Mouse (Mus musculus) kidney, postnatal 25 days (tissue): ENCODE measurements around the gene Grwd1.
A peak's percentile ranks its signal among the peaks of the same experiment; 100 is the strongest.

Experiments used
- DNase-seq, 2 experiments: peaks; one replicate each; pipeline ENCODE4 v3.0.0; 2021; ENCODE audit warnings: mixed read lengths in 2 of 2

The Grwd1 gene

DNA sequence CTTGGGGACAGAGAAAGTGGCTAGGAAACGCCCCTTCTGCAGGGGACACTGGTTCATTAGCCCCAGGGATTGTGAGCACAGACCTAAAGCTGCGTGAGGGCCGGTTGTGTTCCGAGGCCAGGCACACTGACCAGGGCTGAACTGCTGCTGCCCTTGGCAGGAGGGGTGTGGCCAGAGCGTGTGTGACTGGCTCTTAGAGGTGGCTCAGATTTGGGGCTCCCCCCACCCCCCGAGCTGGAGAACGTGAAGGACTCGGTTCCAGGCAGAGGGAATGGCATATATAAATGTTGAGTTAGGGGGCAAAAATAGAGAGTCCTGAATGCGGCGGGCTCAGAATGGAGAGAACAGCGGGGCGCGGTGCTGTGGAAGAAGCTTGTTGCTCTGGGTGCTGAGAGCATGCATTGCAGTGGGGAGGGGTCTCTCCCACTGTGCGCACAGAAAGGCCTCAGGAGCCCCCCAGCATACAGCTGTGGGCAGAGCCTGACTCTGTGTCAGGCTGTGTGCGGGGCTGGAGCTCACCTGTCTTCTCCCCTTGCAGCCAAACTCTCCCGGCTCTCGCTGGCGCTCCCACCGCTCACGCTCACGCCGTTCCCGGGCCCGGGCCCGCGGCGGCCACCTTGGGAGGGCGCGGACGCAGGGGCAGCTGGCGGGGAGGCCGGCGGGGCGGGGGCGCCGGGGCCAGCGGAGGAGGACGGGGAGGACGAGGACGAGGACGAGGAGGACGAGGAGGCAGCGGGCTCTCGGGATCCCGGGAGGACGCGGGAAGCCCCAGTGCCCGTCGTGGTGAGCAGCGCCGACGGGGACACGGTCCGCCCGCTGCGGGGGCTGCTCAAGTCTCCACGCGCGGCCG, 32.9 kb downstream of the Grwd1 start:
- peak; percentile 39 to 70 for DNase-seq

DNA sequence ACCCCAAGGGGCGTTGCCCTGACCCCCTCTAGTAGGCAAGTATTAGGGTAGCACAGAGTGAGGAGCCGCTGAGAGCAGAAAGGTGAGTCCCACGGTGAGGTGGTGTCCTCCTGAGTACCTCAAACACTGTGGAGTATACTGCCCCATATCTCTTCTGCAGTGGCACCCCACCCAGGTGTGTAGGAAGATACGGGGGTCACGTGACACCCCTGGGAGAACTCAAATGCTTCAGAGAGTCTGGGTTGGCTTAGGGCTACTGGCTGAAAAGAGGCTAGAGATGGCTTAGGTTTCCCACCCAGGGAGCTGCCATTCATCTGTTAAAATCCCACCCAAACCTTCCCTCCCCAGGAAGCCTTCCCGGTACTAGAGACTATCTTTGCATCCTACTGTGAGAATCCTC, 33.8 kb downstream of the Grwd1 start:
- no peak for DNase-seq

DNA sequence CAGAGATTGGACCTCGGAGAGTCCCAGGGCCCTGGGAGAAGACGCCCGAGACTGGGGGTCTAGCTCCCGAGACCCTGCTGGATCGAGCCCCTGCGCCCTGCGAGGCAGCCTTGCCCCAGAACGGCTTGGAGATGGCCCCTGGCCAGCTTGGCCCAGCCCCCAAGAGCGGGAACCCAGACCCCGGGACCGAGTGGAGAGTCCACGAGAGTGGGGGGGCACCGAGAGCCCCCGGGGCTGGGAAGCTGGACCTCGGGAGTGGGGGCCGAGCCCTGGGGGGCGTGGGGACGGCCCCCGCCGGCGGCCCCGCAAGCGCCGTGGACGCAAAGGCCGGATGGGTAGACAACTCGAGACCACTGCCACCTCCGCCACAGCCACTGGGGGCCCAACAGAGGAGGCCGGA, 35.8 kb downstream of the Grwd1 start:
- no peak for DNase-seq

DNA sequence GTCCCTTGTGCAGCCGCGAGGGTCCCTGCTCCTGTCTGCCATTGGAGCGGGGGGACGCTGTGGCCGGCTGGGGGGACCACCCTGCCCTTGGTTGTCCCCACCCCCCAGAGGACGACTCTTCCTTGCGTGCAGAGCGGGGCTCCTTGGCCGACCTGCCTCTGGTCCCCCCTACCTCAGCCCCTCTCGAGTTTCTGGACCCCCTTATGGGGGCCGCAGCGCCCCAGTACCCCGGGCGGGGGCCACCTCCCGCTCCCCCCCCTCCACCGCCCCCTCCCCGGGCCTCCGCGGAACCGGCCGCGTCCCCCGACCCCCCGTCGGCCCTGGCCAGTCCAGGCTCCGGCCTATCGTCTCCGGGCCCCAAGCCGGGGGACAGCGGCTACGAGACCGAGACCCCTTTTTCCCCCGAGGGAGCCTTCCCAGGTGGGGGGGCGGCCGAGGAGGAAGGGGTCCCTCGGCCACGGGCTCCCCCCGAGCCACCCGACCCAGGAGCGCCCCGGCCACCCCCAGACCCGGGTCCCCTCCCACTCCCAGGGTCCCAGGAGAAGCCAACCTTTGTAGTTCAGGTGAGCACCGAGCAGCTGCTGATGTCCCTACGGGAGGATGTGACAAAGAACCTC, 36.7 kb downstream of the Grwd1 start:
- DNase-seq: no peak

DNA sequence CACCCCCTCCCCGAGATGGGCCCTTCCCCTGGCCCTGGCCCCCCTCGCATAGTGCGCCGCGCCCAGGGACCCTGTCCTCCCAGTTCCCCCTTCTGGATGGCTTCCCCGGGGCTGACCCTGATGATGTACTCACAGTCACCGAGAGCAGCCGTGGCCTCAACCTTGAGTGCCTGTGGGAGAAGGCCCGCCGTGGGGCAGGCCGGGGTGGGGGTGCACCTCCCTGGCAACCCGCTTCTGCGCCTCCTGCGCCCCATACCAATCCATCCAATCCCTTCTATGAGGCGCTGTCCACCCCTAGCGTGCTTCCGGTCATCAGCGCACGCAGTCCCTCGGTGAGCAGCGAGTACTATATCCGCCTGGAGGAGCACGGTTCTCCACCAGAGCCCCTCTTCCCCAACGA, 37.5 kb downstream of the Grwd1 start:
- no peak for DNase-seq

DNA sequence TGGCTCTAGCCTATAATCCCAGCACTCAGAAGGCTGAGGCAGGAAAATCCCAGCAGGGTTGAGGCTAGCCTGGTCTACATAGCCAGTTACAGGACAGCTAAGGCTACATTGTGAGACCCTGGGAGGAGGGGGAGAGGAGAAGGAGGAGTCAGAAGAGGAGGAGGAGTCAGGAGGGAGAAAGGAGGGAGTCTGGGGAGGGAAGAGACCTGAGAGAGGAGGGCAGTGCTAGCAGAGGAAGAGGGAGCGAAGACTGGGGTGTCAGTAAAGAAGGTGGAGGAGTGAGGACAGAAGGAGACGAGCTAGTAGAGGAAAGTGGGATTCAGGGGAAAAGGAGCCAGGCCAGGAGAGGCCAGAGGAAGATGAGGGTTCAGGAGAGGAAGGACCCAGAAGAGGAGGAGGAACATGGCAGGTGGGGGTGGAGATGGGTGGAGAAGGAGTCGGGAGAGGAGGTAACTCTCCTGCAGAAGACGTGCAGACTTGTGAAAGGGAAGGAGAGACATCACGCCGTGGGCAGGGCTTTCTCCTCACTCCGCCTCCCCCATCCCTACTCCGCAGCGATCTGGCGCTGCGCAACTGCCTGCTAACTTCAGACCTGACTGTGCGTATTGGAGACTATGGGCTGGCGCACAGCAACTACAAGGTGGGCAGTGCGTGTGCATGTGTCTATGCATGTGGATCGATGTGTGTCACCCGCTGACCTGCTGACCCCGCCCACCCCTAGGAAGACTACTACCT, 38.8 kb downstream of the Grwd1 start:
- DNase-seq: no peak

DNA sequence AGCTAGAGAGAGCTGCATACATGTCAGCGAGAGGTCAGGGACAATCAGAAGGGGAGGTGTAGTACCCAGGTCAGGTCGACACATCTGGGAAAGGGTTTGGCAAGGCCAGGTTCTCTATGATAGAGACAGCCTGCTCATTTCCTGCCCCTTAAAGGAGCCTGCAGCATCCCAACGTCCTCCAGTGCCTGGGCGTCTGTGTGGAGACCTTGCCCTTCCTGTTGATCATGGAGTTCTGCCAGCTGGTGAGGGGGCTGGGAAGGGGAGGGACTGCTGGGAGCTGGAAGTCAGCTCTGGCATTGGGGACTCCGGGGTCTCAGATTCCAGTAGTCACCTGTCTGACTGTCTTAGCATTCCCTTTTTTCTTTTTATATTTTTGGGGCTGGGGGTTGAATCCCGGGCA, 40.0 kb downstream of the Grwd1 start:
- DNase-seq: peak; percentile 50 to 76

DNA sequence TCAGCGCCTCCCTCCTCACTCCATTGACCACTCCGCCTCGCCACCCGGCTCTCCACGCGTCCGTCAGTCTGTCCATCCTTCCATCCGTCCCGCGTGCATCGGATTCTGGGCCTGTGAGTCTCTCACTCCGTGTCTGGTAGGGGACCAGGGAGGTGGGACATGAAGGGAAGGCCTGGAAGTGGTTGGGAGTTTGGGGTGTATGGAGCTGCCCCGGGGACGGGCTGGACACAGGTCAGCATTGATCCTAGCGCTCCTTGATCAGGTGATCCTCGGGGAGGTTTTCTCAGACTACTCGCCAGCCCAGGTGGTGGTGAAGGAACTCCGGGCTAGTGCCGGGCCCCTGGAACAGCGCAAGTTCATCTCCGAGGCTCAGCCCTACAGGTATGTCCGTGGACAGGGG, 43.1 kb downstream of the Grwd1 start:
- DNase-seq: peak in 1 of 2 experiments; percentile 31

DNA sequence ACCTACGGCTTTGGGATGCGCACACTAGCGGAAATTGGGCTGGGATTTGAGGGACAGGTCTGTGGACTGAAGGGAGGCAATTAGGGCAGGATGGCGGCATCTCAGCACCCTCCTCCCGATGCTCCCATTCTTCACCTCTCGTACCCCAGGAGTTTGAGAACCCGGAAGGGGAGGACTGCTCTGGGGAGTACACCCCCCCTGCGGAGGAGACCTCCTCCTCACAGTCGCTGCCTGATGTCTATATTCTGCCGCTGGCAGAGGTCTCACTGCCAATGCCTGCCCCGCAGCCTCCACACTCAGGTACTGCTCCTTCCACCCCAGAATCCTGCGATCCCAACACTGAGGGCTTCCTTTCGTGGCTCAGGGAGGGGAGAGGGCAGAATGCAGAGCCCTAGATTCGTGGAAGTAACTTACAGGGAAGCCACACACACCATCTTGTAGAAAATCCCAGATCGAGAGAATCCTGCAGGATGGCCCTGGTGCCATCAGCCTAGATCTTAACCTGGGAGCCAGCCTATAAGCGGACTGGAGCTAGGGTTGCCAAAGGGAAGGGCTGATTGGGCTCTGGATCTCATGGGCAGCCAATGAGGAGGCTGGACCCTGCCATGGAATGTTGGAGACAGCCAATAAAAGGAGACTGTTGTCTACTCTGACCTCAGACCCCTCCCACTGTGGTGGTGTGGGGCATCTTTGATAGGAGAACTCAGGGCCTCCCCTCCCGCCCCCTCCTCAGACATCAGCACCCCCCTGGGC, 43.9 kb downstream of the Grwd1 start:
- peak in 1 of 2 experiments; percentile 59 for DNase-seq

DNA sequence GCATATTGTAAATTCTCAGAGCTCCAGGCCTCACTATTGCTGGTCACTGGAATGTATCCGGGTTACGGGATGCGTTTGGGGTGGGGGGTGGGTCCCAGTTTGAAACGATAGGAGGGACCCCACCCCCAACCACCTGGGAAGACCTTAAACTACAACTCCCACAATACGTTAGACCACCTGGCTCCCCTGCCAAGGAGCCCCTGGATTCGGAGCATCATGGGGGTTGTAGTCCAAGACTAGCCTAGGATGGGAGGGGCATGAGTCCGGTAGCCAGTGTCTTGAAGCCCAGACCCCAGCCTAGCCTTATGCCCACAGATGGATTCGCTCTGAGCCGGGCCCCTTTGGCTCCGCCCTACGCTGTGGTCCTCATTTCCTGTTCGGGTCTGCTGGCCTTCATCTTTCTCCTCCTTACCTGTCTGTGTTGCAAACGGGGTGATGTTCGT, 44.6 kb downstream of the Grwd1 start:
- peak in 1 of 2 experiments; percentile 53 for DNase-seq

DNA sequence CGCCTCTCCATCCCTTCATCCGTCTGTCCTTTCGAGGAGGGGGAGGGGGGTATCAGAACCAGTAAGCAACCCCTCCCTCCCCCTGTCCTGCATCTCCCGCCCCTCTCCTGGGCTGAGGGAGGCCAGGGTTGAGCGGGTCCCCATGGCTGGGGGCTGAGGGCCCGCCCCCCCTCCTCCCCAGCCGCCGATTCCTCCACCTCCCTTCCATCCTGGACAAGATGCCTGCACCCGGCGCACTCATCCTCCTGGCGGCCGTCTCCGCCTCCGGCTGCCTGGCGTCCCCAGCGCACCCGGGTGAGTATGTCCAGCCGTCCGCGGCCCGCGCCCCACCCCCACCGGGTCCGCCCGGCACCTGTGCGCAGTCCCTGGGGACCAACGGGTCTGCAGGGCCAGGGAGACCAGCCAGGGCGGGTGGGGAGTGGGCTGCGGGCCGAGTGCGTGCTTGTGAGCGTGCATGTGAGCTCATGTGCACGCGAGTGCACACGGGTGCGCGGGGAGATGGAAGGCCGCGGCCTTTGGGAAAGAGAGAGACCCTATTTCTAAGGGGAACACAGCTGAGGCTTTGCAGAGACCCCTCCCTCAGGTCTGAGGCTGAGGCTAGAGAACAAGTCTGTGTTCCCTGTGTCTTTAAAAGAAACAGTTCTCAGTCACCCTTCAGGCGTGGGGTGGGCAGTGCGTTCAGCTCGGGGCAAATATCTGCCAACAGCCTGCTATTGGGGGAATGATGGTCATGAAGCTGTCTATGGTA, 45.2 kb downstream of the Grwd1 start:
- DNase-seq: peak in 1 of 2 experiments; percentile 59

DNA sequence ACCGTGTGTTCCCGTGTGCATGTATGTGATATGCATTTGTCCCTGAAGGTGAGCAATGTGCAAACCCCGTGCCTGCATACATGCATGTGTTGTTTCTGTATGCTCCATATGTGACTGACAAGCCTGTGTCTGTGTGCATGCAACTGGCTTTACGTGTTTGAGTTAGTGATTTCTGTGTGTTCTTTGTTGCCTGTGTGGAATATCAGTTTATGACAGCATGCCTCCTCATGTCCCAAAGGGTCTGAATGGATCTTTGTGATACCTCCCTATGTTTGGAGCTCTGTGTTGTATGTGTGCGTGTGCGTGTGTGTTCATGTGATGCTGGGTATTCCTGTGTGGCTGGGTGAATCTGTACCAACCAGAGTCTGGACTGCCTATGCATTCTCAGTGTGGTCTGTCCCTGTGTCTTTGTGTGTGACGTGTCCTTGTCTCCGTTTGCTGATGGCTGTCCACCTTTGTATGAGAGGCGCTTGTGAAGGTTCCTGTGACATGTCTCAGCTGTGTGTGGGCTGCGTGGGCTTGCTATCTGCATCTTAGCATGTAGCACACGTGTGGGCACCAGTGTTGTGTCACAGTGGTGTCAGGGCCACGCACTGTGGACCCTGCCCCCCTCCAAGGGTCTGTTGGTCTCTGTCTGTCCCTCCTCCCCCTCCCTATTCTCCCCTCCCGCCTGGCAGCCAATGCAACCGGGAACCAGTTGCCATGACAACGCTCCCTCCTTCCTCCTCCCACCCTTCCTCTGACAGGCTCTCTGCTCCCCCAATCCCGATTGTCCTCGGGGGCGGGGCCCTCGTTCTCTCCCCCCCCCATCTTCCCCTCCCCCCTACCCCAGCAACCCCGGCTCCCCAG, 46.0 kb downstream of the Grwd1 start, which contains the start of gene Sult2b1:
TSS of gene Sult2b1 (minus strand) at position 146 of the 849 bp plus-strand sequence.
- DNase-seq: peak; percentile 75 to 84

DNA sequence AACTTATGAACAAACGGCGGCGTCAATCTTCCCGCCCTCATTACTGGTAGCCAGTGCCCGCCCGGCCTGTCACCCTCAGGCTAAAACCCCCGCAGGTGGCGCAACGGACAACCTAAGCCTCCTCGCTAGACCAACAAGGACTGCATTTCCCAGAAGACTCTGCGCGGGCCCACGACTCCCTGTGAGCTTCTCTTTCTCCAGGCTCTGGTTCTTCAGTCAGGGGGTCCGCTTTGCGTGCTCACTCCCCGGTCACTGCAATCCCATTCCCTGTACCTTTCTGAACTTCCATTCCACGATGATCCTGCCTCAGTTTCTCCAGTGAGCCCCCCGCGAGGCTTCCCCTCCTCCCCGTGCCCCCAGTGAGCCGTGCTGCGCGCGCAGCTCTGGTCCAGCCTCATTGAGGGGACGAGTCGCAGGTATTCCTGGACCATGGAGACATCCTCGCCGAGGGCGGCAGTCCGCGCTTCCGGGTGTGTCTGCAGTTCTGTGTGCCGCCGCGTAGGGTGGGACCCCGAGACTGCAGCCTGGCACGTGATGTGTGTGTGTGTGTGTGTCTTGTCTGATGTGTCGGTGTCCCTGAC, 47.1 kb downstream of the Grwd1 start, which contains the start of gene Lmtk3:
TSS of gene Lmtk3 (plus strand) at position 228 of the 581 bp plus-strand sequence.
- peak; percentile 69 to 79 for DNase-seq

DNA sequence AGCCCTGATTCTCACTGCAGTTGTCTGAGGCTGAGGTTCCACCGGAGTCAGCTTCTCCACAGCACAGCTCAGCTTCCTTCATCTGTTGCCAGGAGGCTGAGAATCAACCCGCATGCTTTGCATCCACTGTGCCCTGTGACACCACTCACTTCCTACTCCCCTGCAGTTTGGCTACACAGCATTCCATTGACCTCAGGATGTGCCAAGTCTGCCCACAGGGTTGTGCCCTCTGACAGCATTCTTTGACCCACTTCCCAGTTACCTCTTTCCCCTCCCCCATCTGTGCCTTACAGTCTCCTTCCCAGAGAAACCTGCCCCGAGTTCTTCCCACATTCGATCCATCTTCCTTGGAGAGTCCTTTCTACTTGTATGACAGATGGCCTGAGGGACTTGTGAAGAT, 48.5 kb downstream of the Grwd1 start:
- peak in 1 of 2 experiments; percentile 37 for DNase-seq

DNA sequence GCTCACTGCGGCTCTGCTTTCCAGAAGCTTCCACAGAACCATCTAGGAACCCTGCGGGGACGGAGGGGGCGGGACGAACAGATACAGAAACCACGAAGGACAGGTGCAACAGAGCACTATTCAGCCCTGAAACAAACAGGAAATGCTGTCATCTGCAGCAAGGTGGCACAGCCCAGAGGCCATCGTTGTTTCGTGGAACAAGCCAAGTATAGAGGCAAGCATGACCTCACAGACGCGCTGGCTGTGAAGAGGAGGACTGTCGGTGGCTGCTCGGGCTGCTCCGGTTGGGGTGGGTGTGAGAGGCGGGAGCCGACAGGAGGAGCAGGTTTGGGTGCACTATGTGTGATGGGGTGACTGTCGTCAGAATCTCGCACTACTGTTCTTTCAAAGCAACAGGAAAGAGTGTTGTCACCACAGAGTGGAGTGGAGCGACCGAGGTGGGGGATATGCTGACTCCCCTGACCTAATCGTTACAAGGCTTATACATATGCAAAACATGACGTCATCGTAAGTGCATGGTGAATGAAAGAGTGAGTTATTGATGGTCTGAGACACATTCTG, 51.6 kb downstream of the Grwd1 start:
- peak in 1 of 2 experiments; percentile 36 for DNase-seq

DNA sequence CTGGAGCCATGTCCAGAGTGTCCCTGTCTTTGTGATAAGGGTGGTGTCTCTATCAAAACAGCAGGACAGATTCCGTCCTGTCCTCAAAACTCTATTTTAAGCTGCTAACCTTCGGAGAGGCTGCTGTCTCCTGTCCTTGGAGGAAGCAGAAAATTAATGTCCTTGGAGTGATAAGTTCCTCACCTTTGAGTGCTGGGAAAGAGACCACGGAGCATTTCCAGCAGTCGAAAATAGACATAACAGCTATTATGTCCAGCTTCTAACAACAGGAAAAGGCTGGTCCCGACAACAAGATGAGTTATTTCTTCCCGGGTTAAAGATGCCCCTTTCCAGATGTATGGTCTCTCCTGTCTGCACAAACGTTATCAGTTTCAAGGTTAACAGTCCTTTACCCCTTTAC, 55.5 kb downstream of the Grwd1 start:
- no peak for DNase-seq
